Mouse (Mus musculus) CH12.LX (cell line): ENCODE measurements around the gene Sugct. TPM values are rescaled to one million over a fixed set of nuclear protein-coding genes. Genes with fewer than 3 reads are reported as not detected.

Experiments
- DNase-seq: peaks from one replicate; pipeline ENCODE4 v3.0.0-alpha.2; 2013; ENCODE audit errors: extremely low read depth
- H3K27ac ChIP-seq: 2 replicates; pipeline ENCODE4 v1.5.1; 2012; ENCODE audit warnings: low read depth, mild to moderate bottlenecking, control low read depth, moderate library complexity; ENCODE audit not compliant: insufficient read depth
- H3K27me3 ChIP-seq: replicated peaks from 2 replicates; pipeline ENCODE3; 2012; ENCODE audit warnings: inconsistent platforms
- H3K36me3 ChIP-seq, 2 experiments: replicated peaks in 1 of 2; 2 replicates each; pipeline versions ENCODE3 to v1.6.1; 2012; ENCODE audit warnings: inconsistent platforms in 1 of 2, low read length in 1 of 2, mild to moderate bottlenecking in 1 of 2, mixed read lengths in 1 of 2, moderate library complexity in 1 of 2; ENCODE audit not compliant: control insufficient read depth in 1 of 2, insufficient read depth in 1 of 2
- H3K4me1 ChIP-seq, 2 experiments: 2 replicates each; pipeline ENCODE4 v1.6.1; 2012; ENCODE audit warnings: inconsistent platforms in 1 of 2, moderate library complexity in 1 of 2; ENCODE audit not compliant: insufficient read depth in 2 of 2, control insufficient read depth in 1 of 2
- H3K4me2 ChIP-seq: 2 replicates; pipeline ENCODE4 v1.6.1; 2012; ENCODE audit warnings: low read depth, mild to moderate bottlenecking, control low read depth; ENCODE audit not compliant: poor library complexity, insufficient read depth, severe bottlenecking
- H3K4me3 ChIP-seq, 3 experiments: fragments of 150-350 bp in 1 of 3; sonication (generic) in 1 of 3; replicated peaks in 1 of 3; 2 replicates each; pipeline versions ENCODE3 to v1.5.1; 2011 to 2012; ENCODE audit warnings: low read depth in 2 of 3, low read length in 2 of 3, mild to moderate bottlenecking in 2 of 3, moderate library complexity in 2 of 3, control low read depth in 1 of 3, improper control_type of control experiment in 1 of 3, inconsistent platforms in 1 of 3, mixed read lengths in 1 of 3; ENCODE audit not compliant: poor library complexity in 1 of 3
- H3K79me2 ChIP-seq: replicated peaks from 2 replicates; pipeline ENCODE4 v1.6.1; 2012; ENCODE audit warnings: mild to moderate bottlenecking, moderate library complexity; ENCODE audit not compliant: control insufficient read depth, poor library complexity, insufficient read depth, severe bottlenecking; ENCODE audit errors: extremely low read depth
- H3K9ac ChIP-seq: 2 replicates; pipeline ENCODE4 v1.6.1; 2012; ENCODE audit warnings: low read depth, mild to moderate bottlenecking, control low read depth, moderate library complexity; ENCODE audit not compliant: insufficient read depth
- H3K9me3 ChIP-seq: replicated peaks from 2 replicates; pipeline ENCODE3; 2012; ENCODE audit warnings: low read length, inconsistent platforms, mixed read lengths
- CHD1 ChIP-seq: IDR thresholded peaks from 2 replicates; pipeline ENCODE4 v1.6.1; 2012; ENCODE audit warnings: low read depth, low read length, improper control_type of control experiment, inconsistent platforms
- CTCF ChIP-seq, 2 experiments: IDR thresholded peaks in 1 of 2; conservative IDR thresholded peaks in 1 of 2; 2 replicates each; pipeline ENCODE4 v1.5.1; 2011 to 2012; ENCODE audit warnings: low read depth in 2 of 2, low read length in 2 of 2, improper control_type of control experiment in 1 of 2, inconsistent platforms in 1 of 2, mild to moderate bottlenecking in 1 of 2, moderate library complexity in 1 of 2
- EP300 ChIP-seq: IDR thresholded peaks from 2 replicates; pipeline ENCODE4 v1.6.1; 2011; ENCODE audit warnings: low read length, improper control_type of control experiment
- ETS1 ChIP-seq: conservative IDR thresholded peaks from 2 replicates; pipeline ENCODE4 v1.6.1; 2012; ENCODE audit warnings: low read depth, mild to moderate bottlenecking, inconsistent platforms, low read length, improper control_type of control experiment, moderate library complexity
- GABPA ChIP-seq: IDR thresholded peaks from 2 replicates; pipeline ENCODE4 v1.6.1; 2012; ENCODE audit warnings: low read depth, low read length, improper control_type of control experiment, inconsistent platforms; ENCODE audit not compliant: insufficient replicate concordance
- HCFC1 ChIP-seq: IDR thresholded peaks from 2 replicates; pipeline ENCODE4 v1.6.1; 2012; ENCODE audit warnings: low read depth, mild to moderate bottlenecking, inconsistent platforms, low read length, improper control_type of control experiment
- IRF4 ChIP-seq: IDR thresholded peaks from 2 replicates; pipeline ENCODE4 v1.6.1; 2014; ENCODE audit warnings: low read depth, mild to moderate bottlenecking, inconsistent platforms, low read length, improper control_type of control experiment
- JUND ChIP-seq: conservative IDR thresholded peaks from 2 replicates; pipeline ENCODE4 v1.6.1; 2011; ENCODE audit warnings: low read depth, low read length, improper control_type of control experiment
- KAT2A ChIP-seq: IDR thresholded peaks from 2 replicates; pipeline ENCODE4 v1.6.1; 2012; ENCODE audit warnings: low read length, improper control_type of control experiment, inconsistent platforms; ENCODE audit not compliant: insufficient replicate concordance
- MAFK ChIP-seq: IDR thresholded peaks from 2 replicates; pipeline ENCODE4 v1.6.1; 2011; ENCODE audit warnings: low read length, improper control_type of control experiment; ENCODE audit not compliant: insufficient replicate concordance
- MAX ChIP-seq: IDR thresholded peaks from 2 replicates; pipeline ENCODE4 v1.6.1; 2011; ENCODE audit warnings: low read length, improper control_type of control experiment
- MXI1 ChIP-seq: IDR thresholded peaks from 2 replicates; pipeline ENCODE4 v1.6.1; 2011; ENCODE audit warnings: mild to moderate bottlenecking, low read depth, low read length, improper control_type of control experiment
- NRF1 ChIP-seq: IDR thresholded peaks from 2 replicates; pipeline ENCODE4 v1.6.1; 2014; ENCODE audit warnings: low read depth, mild to moderate bottlenecking, inconsistent platforms, low read length, improper control_type of control experiment, moderate library complexity
- POLR2A ChIP-seq: IDR thresholded peaks from 2 replicates; pipeline ENCODE4 v1.6.1; 2011; ENCODE audit warnings: low read depth, mild to moderate bottlenecking, improper control_type of control experiment, low read length
- RAD21 ChIP-seq: IDR thresholded peaks from 2 replicates; pipeline ENCODE4 v1.6.1; 2011; ENCODE audit warnings: low read depth, mild to moderate bottlenecking, low read length, improper control_type of control experiment, moderate library complexity
- SIN3A ChIP-seq: IDR thresholded peaks from 2 replicates; pipeline ENCODE4 v1.6.1; 2012; ENCODE audit warnings: low read length, improper control_type of control experiment, inconsistent platforms
- TBP ChIP-seq: conservative IDR thresholded peaks from 2 replicates; pipeline ENCODE4 v1.6.1; 2011; ENCODE audit warnings: low read depth, low read length, improper control_type of control experiment
- TCF12 ChIP-seq: IDR thresholded peaks from 2 replicates; pipeline ENCODE4 v1.6.1; 2014; ENCODE audit warnings: low read depth, mild to moderate bottlenecking, inconsistent platforms, low read length, improper control_type of control experiment
- USF2 ChIP-seq: conservative IDR thresholded peaks from 2 replicates; pipeline ENCODE4 v1.6.1; 2011; ENCODE audit warnings: low read depth, low read length, improper control_type of control experiment
- ZKSCAN1 ChIP-seq: IDR thresholded peaks from 2 replicates; pipeline ENCODE4 v1.6.1; 2012; ENCODE audit warnings: low read depth, inconsistent platforms, low read length, improper control_type of control experiment, borderline replicate concordance
- ZMIZ1 ChIP-seq: IDR thresholded peaks from 2 replicates; pipeline ENCODE4 v1.6.1; 2012; ENCODE audit warnings: low read depth, mild to moderate bottlenecking, inconsistent platforms, low read length, improper control_type of control experiment
- dilution Hi-C: fragments of 300-500 bp; cut with MboI; formaldehyde crosslinking; loops from 2 replicates; pipeline ENCODE4 v1.14.3; 2020; ENCODE audit warnings: low sequenced_read_pairs; ENCODE audit not compliant: extremely low pct_unique_long_range_greater_than_20kb, extremely low pct_ligation_motif_present
- in situ Hi-C: fragments of 300-500 bp; cut with MboI; formaldehyde crosslinking; loops from 3 replicates; pipeline ENCODE4 v1.14.3; 2019; ENCODE audit warnings: low sequenced_read_pairs, low pct_ligation_motif_present, low pct_unique_long_range_greater_than_20kb, mixed read lengths
- polyA plus RNA-seq: library from polyadenylated mRNA; unstranded; fragments of >175 nt; gene quantifications from 2 replicates; pipeline ENCODE4 v1.2.1, GENCODE M21; 2012; ENCODE audit warnings: low read depth; ENCODE audit not compliant: insufficient read length
- total RNA-seq, 2 experiments: library from RNA; depleted of rRNA; stranded (reverse); fragments of 300-350 nt in 1 of 2; fragments of >200 nt in 1 of 2; gene quantifications; 2 replicates each; pipeline ENCODE4 v1.2.3; 2012 to 2014

The Sugct gene
- total and polyA plus RNA-seq, 3 experiments = 0.42 to 0.87 (median 0.56) TPM

DNA sequence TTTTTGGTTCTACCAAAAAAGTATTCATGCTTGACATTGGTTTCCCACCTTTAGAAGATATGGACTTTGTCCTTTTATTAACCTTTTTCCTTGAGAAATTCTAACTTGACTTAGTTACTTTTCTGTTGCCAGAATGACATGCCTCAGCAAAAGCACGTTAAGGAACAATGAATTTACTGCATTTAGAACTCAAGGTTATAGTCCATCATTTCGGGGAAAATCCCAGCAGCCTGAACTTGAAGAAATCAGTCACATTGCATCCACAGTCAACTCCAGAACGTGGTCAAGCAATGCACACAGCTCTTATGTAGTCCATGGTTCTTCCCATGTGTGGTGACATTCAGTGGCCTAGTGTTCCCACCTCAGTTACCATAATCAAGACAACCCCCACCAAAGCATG lies 700.0 kb downstream of the Sugct start:
- Histone ChIP-seq H3K4me2 (no peak overlapping the region), H3K9ac (no peak overlapping the region), H3K9me3 (no peaks in the 10 kb centered on the region), H3K27me3 (no peaks in the 10 kb centered on the region), H3K27ac (no peak overlapping the region), H3K4me3 (no peak overlapping the region), H3K79me2 (no peaks in the 10 kb centered on the region), H3K36me3 (no peaks in the 10 kb centered on the region), H3K4me1 (no peaks in the 10 kb centered on the region)
- in situ Hi-C loops = no loop called here
- no peak for DNase-seq
- dilution Hi-C loops = no loop called here
- no peak for TF ChIP-seq TBP
- TF ChIP-seq EP300 = no peak
- no peak for TF ChIP-seq HCFC1
- TF ChIP-seq NRF1 = no peak
- TF ChIP-seq ZKSCAN1 = no peak
- no peak for TF ChIP-seq RAD21
- TF ChIP-seq POLR2A = no peak
- no peak for TF ChIP-seq KAT2A
- no peak for TF ChIP-seq MXI1
- TF ChIP-seq USF2 = no peak
- TF ChIP-seq ZMIZ1 = no peak

DNA sequence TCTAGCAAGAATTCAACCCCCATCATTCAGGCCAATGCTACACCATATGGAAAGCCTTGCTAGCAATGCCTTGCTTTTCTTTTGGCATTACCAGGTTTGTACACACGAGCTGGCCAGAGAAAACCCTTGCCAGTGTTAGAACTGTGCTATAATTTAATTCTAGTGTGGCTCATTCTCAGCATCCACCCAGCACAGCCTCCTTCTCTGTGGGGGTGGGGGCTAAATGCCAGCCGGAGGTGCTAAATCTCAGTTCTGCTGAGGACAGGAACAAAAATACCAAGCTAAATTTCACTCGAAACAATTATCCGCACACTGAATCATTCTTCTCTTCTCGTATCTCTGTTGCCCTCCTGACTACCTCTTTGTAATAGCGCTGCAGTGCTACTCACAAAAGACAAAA lies 717.6 kb downstream of the Sugct start:
- Histone ChIP-seq H3K4me2 (no peak overlapping the region), H3K36me3 (no peaks in the 10 kb centered on the region), H3K9ac (no peak overlapping the region), H3K27me3 (no peaks in the 10 kb centered on the region), H3K27ac (no peak overlapping the region), H3K4me3 (no peak overlapping the region), H3K9me3 (no peaks in the 10 kb centered on the region), H3K79me2 (no peaks in the 10 kb centered on the region), H3K4me1 (no peaks in the 10 kb centered on the region)
- dilution Hi-C loops (no loop called here), in situ Hi-C loops (no loop called here)
- TF ChIP-seq ZKSCAN1 (no peak), JUND (no peak), IRF4 (no peak), MAFK (no peak), GABPA (no peak), ETS1 (no peak), TCF12 (no peak), SIN3A (no peak), CTCF (conservative IDR thresholded peaks at IDR 0.05 in 1 of 2, IDR thresholded peaks at IDR 0.05 in 1 of 2; ENCODE audit: low read depth in 2 of 2, low read length in 2 of 2) (no peak), KAT2A (no peak), CHD1 (no peak), MAX (no peak)
- DNase-seq = no peak
